8 mouse cellular contexts compared by ENCODE assay signal in the genomic region with DNA sequence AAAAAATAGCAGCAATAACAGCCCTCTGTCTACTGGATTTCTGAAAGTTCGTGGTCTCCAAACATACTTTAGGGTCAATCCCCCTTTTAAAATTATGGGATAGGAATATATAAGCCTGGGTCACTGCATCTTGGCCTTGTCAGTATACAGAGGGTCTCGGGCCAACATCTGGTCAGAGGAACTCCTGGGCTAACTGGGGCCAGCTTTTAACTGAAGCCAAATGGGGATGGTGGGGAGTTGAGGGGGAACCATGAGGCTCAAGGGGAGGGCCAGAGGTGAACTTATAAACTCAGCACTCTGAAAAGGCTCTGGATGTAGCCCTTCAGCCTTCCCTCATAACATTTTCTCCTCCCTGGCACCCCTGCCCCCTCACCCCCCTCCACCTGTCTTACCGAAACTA. TPM values are rescaled to one million over a fixed set of nuclear protein-coding genes. Genes with fewer than 3 reads are reported as not detected.
DNase-seq lines count a peak whose midpoint lies in the region; ATAC-seq and TF ChIP-seq lines count a peak whose summit lies in the region.

No protein-coding gene starts in this region.

- H3K4me2 ChIP-seq in midbrain, embryonic 12.5 days (replicated peaks) = peak overlapping the region; percentile 98
- no peak overlapping the region; the same call in 1 of the 2 replicates for H3K4me2 ChIP-seq in midbrain, embryonic 11.5 days
- H3K4me2 ChIP-seq in intestine, postnatal 0 days (replicated peaks; ENCODE audit: low read depth) = no peak overlapping the region

- peaks cover 37% of the 10 kb centered on the region for H3K4me1 ChIP-seq in midbrain, embryonic 12.5 days
- peaks cover 22% of the 10 kb centered on the region for H3K4me1 ChIP-seq in midbrain, embryonic 11.5 days (ENCODE audit: control insufficient read depth, insufficient read depth, low read length)
- 0 out of 2 replicates have a peak, but pooled peaks cover 3% of the 10 kb centered on the region for H3K4me1 ChIP-seq in intestine, postnatal 0 days (replicated peaks; ENCODE audit: control insufficient read depth, insufficient read depth, low read length)

- no peak overlapping the region for H3K27ac ChIP-seq in midbrain, embryonic 12.5 days (replicated peaks)
- H3K27ac ChIP-seq in midbrain, embryonic 11.5 days (ENCODE audit: low read depth, low read length) = no peak overlapping the region
- no peak overlapping the region for H3K27ac ChIP-seq in intestine, postnatal 0 days (ENCODE audit: low read depth, low read length)

- no peak for TF ChIP-seq CTCF in intestine, postnatal 0 days (IDR thresholded peaks at IDR 0.05; ENCODE audit: low read depth)

- H3K36me3 ChIP-seq in midbrain, embryonic 12.5 days = no peaks in the 10 kb centered on the region
- H3K36me3 ChIP-seq in midbrain, embryonic 11.5 days (ENCODE audit: control insufficient read depth, insufficient read depth, low read length) = no peaks in the 10 kb centered on the region
- H3K36me3 ChIP-seq in intestine, postnatal 0 days (ENCODE audit: control insufficient read depth, insufficient read depth) = no peaks in the 10 kb centered on the region

- no peak for ATAC-seq in midbrain, embryonic 12.5 days (ENCODE audit: low FRiP score, low read depth)
- no peak for ATAC-seq in midbrain, embryonic 11.5 days (ENCODE audit: low FRiP score)
- no peak for ATAC-seq in intestine, postnatal 0 days

- WGBS in midbrain, embryonic 12.5 days = 69% methylated on average over 3 of the region's 3 CpGs
- 61% methylated on average over 3 of the region's 3 CpGs for WGBS in midbrain, embryonic 11.5 days
- WGBS in intestine, postnatal 0 days = 67% methylated on average over 3 of the region's 3 CpGs

- H3K4me3 ChIP-seq in midbrain, embryonic 12.5 days = peak overlapping the region; percentile 62; the same call in 1 of the 2 replicates
- no peak overlapping the region for H3K4me3 ChIP-seq in midbrain, embryonic 11.5 days (ENCODE audit: low read depth, low read length)
- 0 out of 2 replicates have a peak overlapping the region, but pooled peaks have one; percentile 51 for H3K4me3 ChIP-seq in intestine, postnatal 0 days (ENCODE audit: low read depth, low read length)

- peaks cover 76% of the 10 kb centered on the region for H3K27me3 ChIP-seq in midbrain, embryonic 12.5 days
- peaks cover 52% of the 10 kb centered on the region for H3K27me3 ChIP-seq in midbrain, embryonic 11.5 days (ENCODE audit: control insufficient read depth, insufficient read depth, low read length)
- H3K27me3 ChIP-seq in intestine, postnatal 0 days (replicated peaks; ENCODE audit: control insufficient read depth, insufficient read depth, low read length) = peaks cover 55% of the 10 kb centered on the region

- H3K9me3 ChIP-seq in midbrain, embryonic 12.5 days = no peaks in the 10 kb centered on the region
- no peaks in the 10 kb centered on the region for H3K9me3 ChIP-seq in midbrain, embryonic 11.5 days (ENCODE audit: control insufficient read depth, low read length)
- no peaks in the 10 kb centered on the region for H3K9me3 ChIP-seq in intestine, postnatal 0 days (ENCODE audit: control insufficient read depth)

- H3K9ac ChIP-seq in midbrain, embryonic 12.5 days (replicated peaks) = no peak overlapping the region
- no peak overlapping the region for H3K9ac ChIP-seq in midbrain, embryonic 11.5 days (ENCODE audit: low read length)
- H3K9ac ChIP-seq in intestine, postnatal 0 days (ENCODE audit: low read depth, low read length) = no peak overlapping the region

- peak; percentile 93 for DNase-seq in heart, adult 11 months
- DNase-seq in heart, postnatal 4 days = no peak
- no peak for DNase-seq in midbrain, embryonic 11.5 days (ENCODE audit: low spot score, missing footprints)
- DNase-seq in right cerebral cortex, postnatal 36 days (ENCODE audit: low spot score in 2 of 2) = no peak
- DNase-seq in urinary bladder, postnatal 4 days (ENCODE audit: low spot score in 2 of 2) = no peak
- DNase-seq in left cerebral cortex, adult 11 months (ENCODE audit: low spot score) = no peak

RNA-seq across cellular contexts. Expression of gene Bhlhe41, which starts 1.8 kb away (rescaled TPM):
- 10 to 100 TPM; 10.5 to 12.7 TPM for total RNA-seq in heart, postnatal 4 days (2021)
- polyA plus RNA-seq in midbrain, embryonic 12.5 days (2016; fragmentation: Nextera tagmentation; extraction: Ambion mirVana) = 1.9 and 2.2 TPM in 2 replicates
- 1.9 and 2.1 TPM in 2 replicates for polyA plus RNA-seq in midbrain, embryonic 11.5 days (2014; fragmentation: Nextera tagmentation; extraction: Ambion mirVana)
- 0.44 and 0.61 TPM in 2 replicates for polyA plus RNA-seq in intestine, postnatal 0 days (2015; fragmentation: Nextera tagmentation; extraction: Ambion mirVana)
